Mouse (Mus musculus) megakaryocyte progenitor cell, adult 5-6 weeks (primary cell): ENCODE data around the gene Zscan4b. TPM values are rescaled to one million over a fixed set of nuclear protein-coding genes. Genes with fewer than 3 reads are reported as not detected.
"Not testable (repeated sequence)": the region's sequence is repeated elsewhere in the genome, so short reads cannot be mapped to it uniquely, and the experiment has no call there.

ENCODE experiments used
- ATAC-seq: replicated peaks from 2 replicates; pipeline ENCODE4 v1.8.0; 2016; ENCODE audit warnings: mild to moderate bottlenecking, moderate TSS enrichment, inconsistent platforms; ENCODE audit not compliant: poor library complexity
- total RNA-seq, 2 experiments: library from RNA; stranded (forward) in 1 of 2; stranded (reverse) in 1 of 2; fragments of 157-497, 149-512 nt in 1 of 2; fragments of 200-1000 nt in 1 of 2; gene quantifications; 2 replicates each; pipeline versions ENCODE4 v1.2.3 to v1.2.4; 2015 to 2017

Gene Zscan4b
- total RNA-seq (2015) (not detected in 2 replicates), total RNA-seq (2017) (not detected in 2 replicates)

DNA sequence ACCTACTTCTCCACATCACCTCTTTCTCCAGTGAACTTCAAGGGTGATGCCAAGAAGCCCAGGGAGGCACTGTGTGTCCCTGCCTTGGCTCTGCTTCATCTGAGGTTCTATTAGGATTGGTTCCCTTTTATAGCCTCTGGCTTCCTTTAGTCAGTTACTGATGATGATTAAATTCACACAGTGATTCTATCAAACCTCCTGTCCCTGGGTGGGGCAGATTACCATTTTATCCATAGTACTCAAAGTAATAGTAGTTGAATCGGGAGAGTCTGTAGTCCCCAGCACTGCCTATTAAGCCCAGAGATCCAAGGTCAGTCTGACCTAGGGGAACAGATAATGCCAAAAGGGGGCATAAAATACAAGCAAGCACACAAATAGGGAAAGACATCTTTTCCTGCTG lies at the start of gene Zscan4b:
Gene Zscan4b, minus strand, starts transcription at position 101 of the 400 bp plus-strand sequence.
- ATAC-seq, result not testable (repeated sequence)

Other genes with a start within 250 kb of the Zscan4b start
- gene Nlrp4b, start 217.3 kb downstream of the Zscan4b start, total RNA-seq (2015), result not detected in 2 replicates
- gene Nlrp4b, start 217.3 kb downstream of the Zscan4b start, total RNA-seq (2017), result not detected in 2 replicates
- not detected in 2 replicates for gene Vmn1r71, start 150.7 kb downstream of the Zscan4b start, total RNA-seq (2015)
- gene Vmn1r71, start 150.7 kb downstream of the Zscan4b start, total RNA-seq (2017), result not detected in 2 replicates
- not detected in 2 replicates for gene Zscan4c, start 100.7 kb upstream of the Zscan4b start, total RNA-seq (2015)
- gene Zscan4c, start 100.7 kb upstream of the Zscan4b start, total RNA-seq (2017), result not detected in 2 replicates
- gene Zscan4-ps1, start 164.6 kb upstream of the Zscan4b start, total RNA-seq (2015), result not detected in 2 replicates
- not detected in 2 replicates for gene Zscan4-ps1, start 164.6 kb upstream of the Zscan4b start, total RNA-seq (2017)